Mouse (Mus musculus) ES-CJ7 (cell line): Measurements from ENCODE around the gene Vmn1r57.
"Not testable (repeated sequence)": the region's sequence is repeated elsewhere in the genome, so short reads cannot be mapped to it uniquely, and the experiment has no call there.

Experiments used
- DNase-seq: peaks from one replicate; pipeline ENCODE4 v3.0.0; 2011; ENCODE audit warnings: low read depth, low spot score

The Vmn1r57 gene

DNA sequence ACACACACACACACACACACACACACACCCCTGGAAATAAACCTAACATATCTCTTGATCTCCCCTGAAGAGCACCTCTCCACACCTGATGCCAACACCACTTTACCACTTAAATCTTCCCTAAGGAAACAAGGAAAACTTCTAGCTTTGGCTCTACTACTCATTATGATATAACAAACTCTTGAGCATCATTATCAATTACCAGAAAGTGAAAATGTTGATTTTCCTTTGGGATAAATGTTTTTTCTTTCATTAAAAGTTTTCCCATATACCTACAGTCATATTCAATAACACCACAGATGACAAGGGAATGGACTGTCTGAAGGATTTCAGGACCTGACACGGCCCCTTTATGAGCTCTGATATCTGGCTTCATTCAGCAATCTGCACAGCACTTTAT lies at the start of gene Vmn1r57:
Vmn1r57 (plus strand) TSS at position 301 of the 400 bp plus-strand sequence.
- not testable (repeated sequence) for DNase-seq

DNA sequence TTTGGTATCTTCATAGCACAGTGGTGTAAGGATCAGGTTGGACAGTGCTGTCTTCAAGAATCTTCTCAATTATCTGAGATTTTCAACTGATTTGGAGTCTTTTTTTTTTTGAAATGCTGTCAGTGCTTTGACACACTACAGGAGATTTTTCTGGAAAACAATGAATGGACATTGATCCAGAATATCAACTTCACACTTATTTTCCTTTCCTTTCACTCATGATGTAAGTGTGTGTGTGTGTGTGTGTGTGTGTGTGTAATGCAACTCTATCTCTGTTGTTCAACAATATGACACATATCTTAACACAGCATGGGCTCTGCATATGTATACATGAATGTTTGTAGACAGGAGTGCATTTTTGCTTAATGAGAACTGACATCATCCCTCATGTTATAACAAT lies 21.6 kb upstream of the Vmn1r57 start, which contains the start of gene Vmn1r56:
Vmn1r56 (minus strand) TSS at position 101 of the 400 bp plus-strand sequence.
- not testable (repeated sequence) for DNase-seq

DNA sequence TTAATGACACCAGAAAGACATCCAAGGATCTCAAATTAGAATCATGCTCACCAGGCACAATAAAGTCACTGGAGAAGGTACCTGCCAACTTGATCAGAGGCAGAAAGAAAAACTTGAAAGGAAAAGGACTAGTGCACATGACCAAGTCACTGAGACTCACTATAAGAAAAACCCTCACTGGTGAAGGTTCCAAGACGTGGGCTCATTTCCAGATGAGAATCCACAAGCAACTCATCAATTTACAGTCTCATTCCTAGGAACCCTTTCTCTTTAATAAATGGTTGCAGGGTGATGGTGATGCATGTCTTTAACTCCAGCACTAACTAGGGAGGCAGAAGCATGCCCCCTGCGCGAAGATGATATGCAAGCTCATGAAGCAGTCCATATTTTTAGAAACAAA lies 44.8 kb downstream of the Vmn1r57 start:
- no peak for DNase-seq
